Mouse (Mus musculus) urinary bladder, postnatal 4 days (tissue): ENCODE data around the gene 1500009C09Rik.

ENCODE experiments used
- DNase-seq, 2 experiments: peaks; one replicate each; pipeline ENCODE4 v3.0.0; 2021 to 2022; ENCODE audit warnings: low spot score in 2 of 2

1500009C09Rik gene

DNA sequence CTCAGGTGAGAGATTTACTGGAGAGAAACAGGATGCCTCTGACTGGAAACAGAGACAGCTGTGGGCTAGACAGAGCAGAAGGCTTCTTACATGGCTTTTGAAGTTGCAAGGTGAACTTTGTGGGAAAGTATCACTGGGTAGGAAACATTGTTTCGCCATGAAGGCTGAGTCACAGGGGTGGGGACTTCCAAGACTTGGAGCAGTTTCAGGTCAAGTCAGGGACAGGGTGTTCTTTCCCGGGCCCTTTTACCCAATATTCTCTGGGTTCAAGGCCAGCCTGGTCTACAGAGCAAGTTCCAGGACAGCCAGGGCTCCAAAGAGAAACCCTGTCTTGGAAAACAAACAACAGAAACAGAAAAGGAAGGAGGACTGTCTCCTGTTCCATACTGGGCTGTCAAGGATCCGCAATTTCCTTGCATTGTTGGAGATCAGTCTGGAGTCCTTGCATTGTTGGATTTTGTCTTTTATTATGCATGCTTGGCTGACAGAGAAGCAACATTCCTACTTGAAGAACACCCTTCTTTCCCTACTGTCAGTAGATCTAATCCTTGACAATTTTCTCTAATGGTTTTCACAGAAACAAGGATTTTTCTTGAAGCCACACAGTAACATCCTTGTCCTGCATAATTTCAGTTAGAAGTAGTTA is 4.9 kb upstream of the 1500009C09Rik start:
- DNase-seq, result no peak

DNA sequence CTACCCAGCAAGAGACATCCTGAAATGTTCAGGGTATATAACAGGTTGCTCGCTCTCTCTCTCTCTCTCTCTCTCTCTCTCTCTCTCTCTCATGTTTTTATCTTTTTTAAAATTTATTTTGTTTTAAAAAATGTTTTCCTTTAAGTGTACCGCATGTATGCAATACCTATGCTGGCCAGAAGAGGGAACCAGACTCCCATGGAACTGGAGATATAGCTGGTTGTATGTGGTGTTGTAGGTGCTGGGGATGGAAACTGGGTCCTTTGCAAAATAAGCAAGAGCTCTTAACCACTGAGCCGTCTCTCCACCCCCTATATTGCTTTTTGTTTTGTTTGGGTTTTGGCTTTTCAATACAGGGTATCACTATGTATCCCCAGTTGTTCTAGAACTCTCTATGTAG is 618 bp upstream of the 1500009C09Rik start:
- DNase-seq, result no peak

DNA sequence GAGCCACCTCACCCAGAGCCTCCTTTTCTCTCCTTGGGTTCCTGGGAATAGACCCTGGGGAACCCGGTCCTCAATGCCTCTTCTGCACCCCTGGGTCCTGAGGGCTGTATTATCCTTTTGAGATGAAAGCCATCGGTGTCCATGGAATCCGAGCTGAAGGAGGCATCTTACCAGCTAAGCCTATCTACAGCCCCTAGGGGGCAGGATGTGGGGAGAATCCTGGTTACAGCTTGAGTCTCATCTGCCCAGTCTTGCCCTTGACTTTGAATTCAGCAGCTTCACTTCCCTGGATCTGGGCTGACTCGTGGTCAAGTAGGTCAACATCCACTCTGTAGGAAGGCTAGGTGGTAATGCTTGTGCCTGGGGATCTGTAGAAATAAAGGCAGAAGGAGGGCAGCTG is 3.1 kb downstream of the 1500009C09Rik start:
- no peak for DNase-seq

DNA sequence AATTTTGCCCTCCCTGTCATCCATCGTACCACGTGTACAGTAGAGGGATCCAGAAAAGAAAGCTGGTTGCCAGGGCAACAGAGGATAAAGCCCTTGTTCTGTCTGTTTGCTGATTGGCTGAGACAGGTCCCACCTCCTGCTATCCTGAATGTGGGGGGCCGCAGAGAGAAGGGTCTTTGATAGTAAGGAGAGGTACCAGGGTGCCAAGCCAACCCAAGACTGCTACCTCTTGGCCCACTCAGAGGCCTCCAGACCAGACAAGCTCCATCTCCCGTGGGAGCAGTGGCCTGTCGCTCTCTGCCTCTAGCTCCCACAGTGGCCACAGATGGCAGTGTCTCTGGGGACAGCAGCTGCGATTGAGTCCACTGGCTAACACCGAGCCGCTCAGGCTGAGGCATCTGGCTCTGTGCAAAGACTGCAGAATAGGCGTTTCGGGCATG is 3.8 kb downstream of the 1500009C09Rik start:
- no peak for DNase-seq

DNA sequence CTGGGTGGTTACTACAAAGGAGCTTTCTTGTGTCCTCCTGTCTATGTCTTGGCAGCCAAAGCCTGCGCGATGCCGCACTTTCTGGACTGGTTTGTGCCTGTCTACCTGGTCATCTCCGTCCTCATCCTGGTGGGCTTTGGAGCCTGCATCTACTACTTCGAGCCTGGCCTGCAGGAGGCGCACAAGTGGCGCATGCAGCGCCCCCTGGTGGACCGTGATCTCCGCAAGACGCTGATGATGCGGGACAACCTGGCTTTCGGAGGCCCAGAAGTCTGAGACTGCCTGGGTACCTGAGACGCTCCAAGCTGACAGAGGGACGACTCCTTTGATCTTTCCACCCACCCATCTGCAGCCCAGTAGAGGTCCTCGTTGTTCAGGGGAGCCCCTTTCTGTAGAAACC is 7.3 kb downstream of the 1500009C09Rik start:
- peak; percentile 34 to 80 for DNase-seq

DNA sequence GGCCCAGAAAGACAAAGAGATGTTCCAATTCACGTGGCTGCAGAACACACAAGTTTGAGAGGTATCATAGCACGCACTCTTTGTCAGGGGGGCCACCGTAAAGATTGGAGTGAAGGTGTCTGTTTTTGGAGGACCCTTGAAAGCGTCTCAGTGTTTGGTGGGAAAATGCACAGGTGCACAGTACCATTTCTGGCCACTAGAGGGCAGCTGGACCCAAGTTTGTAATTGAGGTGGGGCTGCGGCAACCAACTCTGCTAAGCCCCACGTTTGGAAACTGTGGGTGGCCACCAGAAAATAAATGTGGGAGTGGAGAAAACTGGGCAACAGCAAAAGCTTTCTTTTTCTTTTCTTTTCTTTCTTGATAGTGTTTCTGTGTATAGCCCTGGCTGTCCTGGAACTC is 14.2 kb downstream of the 1500009C09Rik start:
- peak; percentile 32 to 76 for DNase-seq

DNA sequence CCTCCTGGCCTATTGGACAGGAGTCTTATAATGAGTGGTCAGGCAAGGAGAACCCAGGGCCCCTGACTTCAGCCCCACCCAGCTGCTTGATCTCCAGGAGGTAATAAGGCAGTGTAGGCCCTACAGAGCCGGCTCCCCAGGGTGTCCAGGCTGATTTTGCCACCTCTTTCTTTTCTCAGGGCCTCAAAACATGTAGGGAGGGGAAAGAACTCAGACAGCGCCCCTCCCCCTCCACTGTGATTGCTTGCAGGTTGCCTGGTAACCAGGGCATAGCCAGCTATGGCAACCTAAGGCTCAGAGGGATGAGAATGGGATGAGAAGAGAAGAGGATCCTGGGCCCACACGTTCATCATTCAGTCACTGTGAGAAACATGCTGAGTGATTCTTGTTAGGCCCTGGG is 16.0 kb downstream of the 1500009C09Rik start:
- no peak for DNase-seq

DNA sequence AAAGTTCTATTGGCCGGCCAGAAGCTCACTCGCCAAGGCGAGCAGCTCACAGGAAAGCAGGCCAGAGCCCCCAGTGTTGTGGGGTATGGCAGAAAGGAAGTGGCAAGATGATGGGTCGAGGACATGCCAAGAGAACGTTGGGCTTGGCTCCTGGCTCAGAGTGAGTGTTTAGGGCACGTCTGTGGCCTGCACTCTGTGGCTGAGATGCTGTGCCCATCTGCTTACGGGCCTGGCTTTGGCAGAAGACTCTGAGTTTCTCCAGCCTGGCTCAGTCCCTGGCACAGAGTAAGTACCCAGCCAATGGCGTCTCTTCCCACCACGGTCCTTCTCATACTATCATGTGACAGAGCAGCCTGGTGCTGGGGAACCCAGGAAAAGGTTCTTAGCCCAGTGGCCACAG is 16.6 kb downstream of the 1500009C09Rik start:
- no peak for DNase-seq

DNA sequence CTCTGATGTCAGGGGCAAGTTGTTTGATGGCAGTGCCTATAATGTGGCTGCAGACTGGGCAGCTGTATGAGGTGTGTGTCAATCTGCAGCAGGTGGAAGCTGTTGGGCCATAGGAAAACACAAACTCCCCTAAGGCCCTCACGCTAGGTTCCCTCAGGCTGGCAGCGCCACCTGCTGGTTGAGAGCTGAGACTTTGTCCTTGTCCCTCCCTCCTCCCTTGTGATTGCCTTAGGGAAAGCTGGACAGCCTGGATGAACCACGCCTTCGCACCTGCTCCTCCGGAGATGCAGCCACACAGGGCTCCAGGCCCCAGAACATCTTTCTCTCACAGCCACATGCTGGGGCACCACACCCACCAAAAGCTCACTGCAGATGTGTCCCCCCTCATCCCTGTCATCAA is 19.0 kb downstream of the 1500009C09Rik start:
- DNase-seq, result peak in 1 of 2 experiments; percentile 80

DNA sequence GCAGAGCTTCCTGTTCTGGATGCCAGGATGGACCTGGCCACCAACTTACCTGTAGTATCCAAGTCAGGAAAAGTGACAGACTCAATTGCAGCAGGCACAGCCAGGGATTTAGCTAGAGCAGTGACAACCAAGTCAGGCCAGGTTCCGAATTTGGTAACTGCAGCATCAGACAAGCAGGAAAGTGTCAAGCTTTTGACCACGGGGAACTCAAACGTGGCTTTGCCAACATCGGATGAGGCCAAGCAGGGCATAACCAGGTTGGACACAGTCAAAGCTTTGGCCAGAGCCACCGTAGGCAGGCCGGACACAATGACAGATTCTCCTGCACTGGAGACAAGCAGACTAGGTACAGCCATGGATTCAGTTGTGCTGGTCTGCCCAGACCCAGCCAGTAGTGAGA is 20.1 kb downstream of the 1500009C09Rik start:
- DNase-seq, result no peak

DNA sequence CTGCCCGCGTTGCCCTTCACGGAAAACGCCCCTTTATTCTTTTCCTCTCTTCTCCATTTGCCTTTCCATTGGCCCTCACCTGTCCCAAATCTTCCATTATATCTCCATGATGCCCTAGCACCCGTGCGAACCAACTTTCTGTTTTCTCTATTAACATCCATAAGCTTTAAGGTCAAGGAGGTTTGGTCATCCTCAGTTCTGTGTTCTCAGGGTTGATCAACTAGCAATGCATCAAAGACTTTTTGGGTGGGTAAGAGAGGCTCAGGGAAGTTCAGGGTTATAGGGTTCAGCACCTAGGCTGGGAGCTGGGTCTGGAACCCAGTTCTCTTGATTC is 22.4 kb downstream of the 1500009C09Rik start, which contains the start of gene Sept3:
TSS of gene Sept3 (plus strand) at position 301 of the 334 bp plus-strand sequence.
- no peak for DNase-seq

DNA sequence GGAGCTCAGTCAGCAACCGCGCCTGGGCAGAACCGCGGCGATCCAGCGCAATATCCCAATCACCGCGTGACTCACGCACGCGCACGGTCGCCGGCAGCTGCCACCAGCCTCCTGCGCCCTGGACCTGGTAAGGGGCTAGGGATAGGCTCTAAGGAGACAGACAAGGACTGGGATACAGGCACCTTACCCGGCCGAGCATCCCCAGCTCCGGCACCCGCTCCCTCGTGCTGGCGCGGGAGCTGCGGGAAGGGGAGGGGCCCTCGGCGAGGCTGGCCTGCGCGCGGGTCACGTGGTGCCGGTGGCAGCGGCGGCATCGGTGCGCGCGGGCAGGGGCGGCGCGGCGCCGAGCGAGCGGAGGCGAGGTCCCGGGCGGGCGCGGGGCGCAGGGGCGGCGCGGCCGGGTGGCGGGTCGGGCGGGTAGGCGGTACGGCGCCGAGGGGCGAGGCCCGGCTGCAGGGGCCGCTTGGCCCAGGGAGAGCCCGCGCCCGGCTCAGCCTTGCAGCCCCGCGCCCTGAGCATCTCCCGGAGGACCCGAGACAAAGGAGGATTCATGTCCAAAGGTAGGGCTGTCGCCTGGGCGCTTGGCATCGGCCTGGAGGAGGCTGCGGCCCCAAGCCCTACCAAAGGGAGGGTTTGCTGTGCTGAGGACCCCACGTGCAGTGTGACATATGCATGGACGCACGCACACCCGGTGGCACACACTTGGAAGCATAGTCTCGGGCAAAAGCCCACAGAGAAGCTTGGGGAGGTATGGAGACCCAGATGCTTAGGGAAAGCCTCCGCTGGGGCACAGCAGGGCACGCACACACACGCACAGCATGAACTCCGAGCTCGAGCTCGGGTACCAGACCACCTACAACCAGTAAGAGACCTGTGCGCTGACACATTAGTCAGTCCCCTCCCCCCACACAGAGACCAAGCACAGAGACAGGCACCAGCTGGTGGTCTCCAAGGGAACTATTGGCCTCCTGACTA is 23.0 kb downstream of the 1500009C09Rik start:
- no peak for DNase-seq

DNA sequence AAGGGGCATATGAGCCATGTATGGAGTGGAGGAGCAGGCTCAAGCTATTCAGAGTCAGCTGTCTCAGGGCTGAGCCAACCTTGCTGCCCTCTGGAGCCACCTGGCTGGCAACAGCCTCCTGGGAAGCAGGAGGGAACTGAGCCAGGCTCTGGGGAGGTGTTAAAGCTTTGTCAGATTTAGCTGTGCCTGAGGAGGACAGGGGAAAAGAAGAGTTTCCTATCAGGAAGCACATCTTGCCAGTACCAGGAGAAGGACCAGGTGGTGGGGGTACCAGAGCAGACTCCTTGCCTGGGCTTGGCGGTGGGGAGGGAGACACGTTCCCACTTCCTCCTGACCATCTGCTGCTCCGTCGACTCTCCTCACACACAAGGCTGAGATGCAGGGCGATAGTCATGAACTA is 25.4 kb downstream of the 1500009C09Rik start:
- DNase-seq, result no peak

DNA sequence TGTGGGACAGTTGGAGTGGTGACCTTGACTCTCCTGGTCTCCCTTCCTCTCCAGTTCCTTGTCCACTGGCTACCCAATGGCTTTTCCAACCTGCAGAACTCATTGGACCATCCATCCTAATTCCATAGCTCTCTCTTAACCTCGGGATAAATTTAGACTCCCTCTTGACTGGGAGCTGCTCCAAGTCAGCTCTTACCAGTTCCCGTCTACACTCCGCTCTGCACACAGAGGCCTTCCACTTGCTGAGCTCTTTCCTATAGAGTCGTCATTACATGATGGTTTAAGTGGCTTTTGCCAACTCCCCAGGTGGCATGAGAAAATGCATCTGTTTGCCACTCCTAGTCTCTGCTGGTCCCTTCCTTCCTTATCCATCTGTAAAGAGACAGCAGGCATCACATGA is 28.4 kb downstream of the 1500009C09Rik start:
- no peak for DNase-seq

DNA sequence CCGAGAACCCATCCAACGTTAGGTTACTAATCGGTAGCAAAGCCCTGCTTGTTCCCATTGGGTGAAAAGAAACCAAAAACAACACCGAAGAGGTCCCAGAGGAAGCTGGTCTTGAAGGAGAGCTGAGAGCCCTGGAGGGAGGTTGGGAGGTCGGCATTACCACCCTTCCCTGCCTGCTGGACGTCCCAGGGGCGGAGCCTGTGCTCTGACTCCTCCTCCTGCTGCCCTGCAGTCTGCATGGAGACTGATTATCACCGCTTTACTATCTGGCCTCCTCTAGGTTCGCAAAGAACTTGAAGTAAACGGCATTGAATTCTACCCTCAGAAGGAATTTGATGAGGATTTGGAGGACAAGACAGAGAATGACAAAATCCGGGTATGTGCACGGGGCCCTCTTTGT is 34.0 kb downstream of the 1500009C09Rik start:
- DNase-seq, result no peak

DNA sequence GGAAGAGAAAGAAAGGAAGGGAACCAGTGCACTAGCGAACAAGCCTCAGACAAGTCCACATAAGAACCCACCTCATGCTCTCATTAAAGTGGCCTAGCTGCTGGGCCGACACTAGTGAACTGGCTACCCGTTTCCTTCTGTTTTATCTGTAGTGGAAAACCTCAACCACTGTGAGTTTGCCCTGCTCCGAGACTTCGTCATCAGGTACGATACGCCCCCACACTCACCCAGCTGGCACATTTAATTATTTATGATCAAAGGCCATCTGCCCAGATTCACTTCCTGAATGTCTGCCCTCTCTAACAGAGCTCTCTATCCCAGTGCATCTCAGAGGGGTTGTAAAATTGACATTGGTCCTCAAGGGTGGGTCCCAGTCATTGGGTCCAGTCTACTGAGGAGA is 38.1 kb downstream of the 1500009C09Rik start:
- no peak for DNase-seq

DNA sequence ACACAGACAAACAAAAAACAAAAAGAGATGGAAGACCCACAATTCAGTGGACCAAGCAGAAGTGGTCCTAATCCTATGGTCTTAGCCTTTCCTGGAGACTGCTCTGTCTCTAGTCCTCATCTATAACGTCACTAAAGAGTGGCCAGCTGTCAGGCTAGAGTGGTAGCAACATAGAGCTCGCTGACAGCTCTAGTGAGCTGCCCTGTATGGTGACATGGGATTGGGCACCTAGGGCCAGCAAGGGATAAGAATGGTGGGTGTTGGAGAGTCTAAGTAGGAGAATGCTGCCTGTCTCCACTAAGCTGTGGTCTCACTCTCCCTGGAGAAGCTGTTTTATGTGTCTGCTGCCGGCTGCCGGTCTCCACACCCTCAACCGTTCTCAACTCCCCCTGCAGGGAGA is 40.7 kb downstream of the 1500009C09Rik start:
- DNase-seq, result no peak

DNA sequence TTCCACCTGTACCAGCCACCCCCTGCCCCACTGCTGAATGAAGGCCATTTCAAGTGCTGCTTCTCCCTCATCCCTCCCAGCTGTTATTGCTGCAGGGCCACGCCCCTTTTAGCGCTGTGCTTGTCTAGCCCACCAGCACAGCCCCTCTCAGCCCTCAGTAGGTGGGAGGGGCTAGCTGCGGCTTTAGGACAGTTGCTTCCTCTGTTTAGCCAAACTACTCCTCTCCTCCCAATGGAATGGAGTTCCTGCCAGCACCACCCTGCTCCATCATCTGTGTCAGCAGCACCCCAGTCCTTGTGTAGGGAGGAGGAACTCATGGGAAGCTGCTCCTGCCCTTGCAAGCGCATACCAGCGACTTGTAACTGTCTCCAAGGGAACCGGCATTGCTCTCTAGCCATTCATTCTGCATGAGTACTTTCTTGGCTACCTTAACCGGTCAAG is 41.1 kb downstream of the 1500009C09Rik start:
- no peak for DNase-seq

DNA sequence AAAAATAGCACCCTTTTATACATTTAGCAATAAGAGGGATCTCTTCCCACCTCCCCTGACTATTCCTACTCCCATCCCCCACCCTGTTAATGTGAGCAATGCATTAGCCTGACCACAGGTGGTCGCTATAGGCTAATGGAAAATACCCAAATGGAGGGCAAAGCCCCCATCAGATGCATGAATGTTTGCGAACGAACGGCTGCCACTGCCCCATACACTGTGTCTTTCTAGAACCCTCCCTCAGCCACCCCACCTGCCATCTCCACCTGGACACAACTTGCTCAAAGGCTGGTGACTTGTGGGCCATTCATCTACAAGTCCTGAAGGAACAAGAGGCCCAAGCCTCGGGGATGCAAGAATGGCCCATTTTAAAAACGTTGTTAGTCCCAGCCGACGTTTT is 41.9 kb downstream of the 1500009C09Rik start:
- no peak for DNase-seq

DNA sequence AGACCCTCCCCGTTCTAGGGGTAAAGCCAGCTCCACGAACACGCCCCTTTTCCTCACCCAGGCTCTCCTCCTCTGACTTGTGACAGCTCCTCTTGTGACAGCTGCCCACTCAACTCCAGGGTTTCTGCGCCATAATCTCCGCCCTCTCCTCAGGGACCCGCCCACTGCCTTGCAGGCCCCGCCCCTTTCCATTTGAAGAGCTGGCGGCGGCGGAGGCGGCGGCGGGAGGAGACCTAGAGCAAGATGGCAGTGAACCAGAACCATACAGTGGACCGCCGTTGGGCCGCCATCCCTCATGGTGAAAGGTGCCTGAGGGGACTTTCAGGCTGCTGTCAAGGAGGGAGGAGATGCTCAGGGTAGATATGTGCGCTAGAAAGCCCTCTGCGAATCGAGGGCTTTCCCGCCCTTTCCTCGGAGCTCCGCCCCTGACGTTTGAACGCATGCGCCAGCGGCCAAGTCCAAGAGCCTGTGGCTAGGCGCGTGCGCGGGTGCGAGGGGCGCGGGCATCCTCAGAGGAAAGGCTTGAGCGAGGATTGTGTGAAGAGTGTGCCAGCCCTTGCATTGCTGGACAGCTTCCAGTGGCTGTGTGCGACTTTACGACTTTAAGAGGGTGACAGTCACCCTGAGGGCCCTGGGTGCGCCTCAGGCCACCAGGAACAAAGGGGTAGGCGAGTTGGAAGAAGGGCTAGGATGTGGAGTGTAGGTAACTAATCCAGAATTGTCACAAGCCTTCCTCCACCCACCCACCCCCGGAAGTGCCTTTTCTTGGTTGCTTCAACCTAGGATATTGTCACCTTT is 46.8 kb downstream of the 1500009C09Rik start, which contains the start of gene Wbp2nl:
TSS of gene Wbp2nl (plus strand) at position 191 of the 798 bp plus-strand sequence.
- DNase-seq, result no peak

DNA sequence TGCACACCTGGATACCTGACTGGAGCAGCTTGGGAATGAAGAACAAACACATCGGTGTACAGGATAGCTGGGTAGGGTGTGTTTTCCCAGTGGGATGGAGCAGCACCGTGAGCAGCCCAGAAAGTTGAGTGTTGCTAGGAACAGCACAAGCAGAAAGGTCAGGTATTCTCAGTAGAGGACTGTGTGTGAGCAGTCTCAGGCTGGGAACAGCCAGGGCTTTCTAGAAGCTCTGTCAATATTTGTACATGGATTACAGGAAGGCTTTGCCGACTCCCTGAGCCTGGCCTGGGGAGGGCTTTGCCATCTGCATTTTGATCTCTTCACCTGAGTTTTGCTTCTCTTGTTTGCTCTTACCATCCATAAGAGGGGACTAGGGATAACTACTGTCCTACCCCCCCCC is 54.9 kb downstream of the 1500009C09Rik start:
- no peak for DNase-seq

DNA sequence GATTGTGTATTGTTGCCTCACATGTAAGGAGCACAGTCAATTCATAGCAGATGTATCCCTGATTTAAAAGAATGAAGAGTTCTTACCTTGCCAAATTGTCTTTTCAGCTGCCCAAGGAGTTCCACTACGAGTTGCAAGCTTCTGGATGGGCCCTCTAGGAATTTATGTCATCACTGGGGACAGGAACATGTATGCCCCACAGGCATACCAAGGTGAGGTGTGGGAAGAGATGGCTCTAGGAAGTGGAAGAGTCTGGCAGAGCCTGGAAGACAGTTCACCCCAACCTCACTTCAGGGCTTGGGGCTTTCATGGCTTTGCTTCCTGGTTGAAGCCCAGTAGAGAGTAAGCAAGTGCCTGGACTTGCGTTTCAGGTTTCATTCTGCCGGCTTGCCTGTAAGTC is 56.2 kb downstream of the 1500009C09Rik start:
- no peak for DNase-seq
